Mouse (Mus musculus): ENCODE measurements around the gene Olfr1206. TPM values are rescaled to one million over a fixed set of nuclear protein-coding genes. Genes with fewer than 3 reads are reported as not detected.

Gene Olfr1206
- total RNA-seq (2021): not detected
- long read RNA-seq: 0 reads

GRCm38 (mm10) chr2:88862931-88863330 is at the start of gene Olfr1206:
Gene Olfr1206, plus strand, starts transcription at chr2:88863231.
- no peak for DNase-seq (ENCODE audit: low spot score in 2 of 2)

- no peak for DNase-seq (ENCODE audit: low spot score in 2 of 2)
Measured at GRCm38 (mm10) chr2:88814196-88814595, 48.8 kb upstream of the Olfr1206 start, which contains the start of gene Olfr1202. Gene Olfr1202, plus strand, starts transcription at chr2:88814496.

- DNase-seq (ENCODE audit: low spot score in 2 of 2): no peak
Measured at GRCm38 (mm10) chr2:88829437-88829836, 33.6 kb upstream of the Olfr1206 start, which contains the start of gene Olfr1205. Gene Olfr1205, plus strand, starts transcription at chr2:88829737.

- DNase-seq (ENCODE audit: low spot score in 2 of 2): no peak
Measured at GRCm38 (mm10) chr2:88838477-88838876, 24.6 kb upstream of the Olfr1206 start.

GRCm38 (mm10) chr2:88848992-88849391 is 14.0 kb upstream of the Olfr1206 start, which contains the start of gene Olfr1204:
Gene Olfr1204, plus strand, starts transcription at chr2:88849292.
- no peak for DNase-seq (ENCODE audit: low spot score in 2 of 2)

GRCm38 (mm10) chr2:88902211-88902610 is 39.2 kb downstream of the Olfr1206 start, which contains the start of gene Olfr1208:
Gene Olfr1208, minus strand, starts transcription at chr2:88902311.
- no peak for DNase-seq (ENCODE audit: low spot score in 2 of 2)

- DNase-seq (ENCODE audit: low spot score in 2 of 2): no peak
Measured at GRCm38 (mm10) chr2:88915057-88915456, 52.0 kb downstream of the Olfr1206 start, which contains the start of gene Olfr1209. Gene Olfr1209, minus strand, starts transcription at chr2:88915157.

Other genes with a start within 250 kb of the Olfr1206 start
- gene Olfr1191-ps1, start 222.7 kb upstream of the Olfr1206 start, total RNA-seq (2021): not detected
- not detected for gene Olfr1192-ps1, start 214.7 kb upstream of the Olfr1206 start, total RNA-seq (2021)
- gene Olfr1193, start 187.6 kb upstream of the Olfr1206 start, total RNA-seq (2021): not detected
- gene Olfr1195, start 174.0 kb upstream of the Olfr1206 start, total RNA-seq (2021): not detected
- gene Olfr1196, start 158.6 kb upstream of the Olfr1206 start, total RNA-seq (2021): not detected
- not detected for gene Olfr1197, start 130.9 kb upstream of the Olfr1206 start, total RNA-seq (2021)
- gene Olfr1198, start 111.9 kb upstream of the Olfr1206 start, total RNA-seq (2021): not detected
- not detected for gene Olfr1199, start 102.8 kb upstream of the Olfr1206 start, total RNA-seq (2021)
- gene Olfr1200, start 92.7 kb upstream of the Olfr1206 start, total RNA-seq (2021): not detected
- not detected for gene Olfr1201, start 70.2 kb upstream of the Olfr1206 start, total RNA-seq (2021)
- not detected for gene Olfr1202, start 48.7 kb upstream of the Olfr1206 start, total RNA-seq (2021)
- gene Olfr1205, start 33.5 kb upstream of the Olfr1206 start, total RNA-seq (2021): not detected
- not detected for gene Olfr1204, start 13.9 kb upstream of the Olfr1206 start, total RNA-seq (2021)
- not detected for gene Olfr1208, start 39.1 kb downstream of the Olfr1206 start, total RNA-seq (2021)
- gene Olfr1209, start 51.9 kb downstream of the Olfr1206 start, total RNA-seq (2021): not detected
- gene Olfr1211, start 74.9 kb downstream of the Olfr1206 start, total RNA-seq (2021): not detected
- not detected for gene Olfr1212, start 90.7 kb downstream of the Olfr1206 start, total RNA-seq (2021)
- not detected for gene Gm13762, start 117.0 kb downstream of the Olfr1206 start, total RNA-seq (2021)
- gene Olfr1214, start 129.4 kb downstream of the Olfr1206 start, total RNA-seq (2021): not detected
- not detected for gene Olfr1215, start 143.7 kb downstream of the Olfr1206 start, total RNA-seq (2021)
- gene Olfr1216, start 155.1 kb downstream of the Olfr1206 start, total RNA-seq (2021): not detected
- not detected for gene Olfr1217, start 168.8 kb downstream of the Olfr1206 start, total RNA-seq (2021)
- gene Olfr1218, start 198.0 kb downstream of the Olfr1206 start, total RNA-seq (2021): not detected
- gene Olfr1219, start 220.3 kb downstream of the Olfr1206 start, total RNA-seq (2021): not detected
- gene Olfr1220, start 243.6 kb downstream of the Olfr1206 start, total RNA-seq (2021): not detected